Mouse (Mus musculus): ENCODE measurements around the gene Rbpj. TPM values are rescaled to one million over a fixed set of nuclear protein-coding genes. Genes with fewer than 3 reads are reported as not detected.
"Not testable (repeated sequence)": the region's sequence is repeated elsewhere in the genome, so short reads cannot be mapped to it uniquely, and the experiment has no call there.

Gene Rbpj
- polyA plus RNA-seq, 1 experiment from 2014 or later: 67.9 TPM

DNA sequence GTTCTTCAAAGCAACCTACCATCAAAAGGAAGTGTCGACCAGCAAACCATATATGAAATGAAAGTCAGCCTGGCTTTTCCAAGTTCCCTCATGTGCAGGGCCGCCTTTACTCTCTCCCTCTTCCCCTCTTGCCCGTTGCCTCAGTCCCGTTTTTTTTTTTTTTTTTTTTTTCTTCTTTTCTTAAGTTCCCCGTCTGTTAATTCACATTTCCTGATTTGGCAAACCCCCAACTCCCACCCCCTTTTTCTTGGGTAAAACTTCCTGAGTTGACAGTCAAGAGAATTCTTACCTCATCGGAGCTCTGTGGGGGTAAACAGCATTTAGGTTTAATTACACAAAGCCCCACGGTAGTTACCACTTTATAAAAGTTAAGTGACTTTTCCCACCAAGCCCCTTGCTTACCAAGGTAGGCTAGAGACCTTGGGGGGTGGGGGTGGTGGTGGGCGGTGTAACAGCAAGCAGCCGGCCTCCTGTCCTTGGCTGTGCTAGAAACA is 81.1 kb downstream of the Rbpj start:
- Histone ChIP-seq H3K27me3 (no peaks in the 10 kb centered on the region), H3K4me1 (no peaks in the 10 kb centered on the region), H3K9me3 (no peaks in the 10 kb centered on the region), H3K27ac (no peak overlapping the region), H3K9ac (no peak overlapping the region), H3K4me3 (replicated peaks) (no peak overlapping the region), H3K36me3 (replicated peaks) (no peaks in the 10 kb centered on the region), H3K4me2 (no peak overlapping the region)
- ATAC-seq (ENCODE audit: low FRiP score): no peak
- 74% methylated on average over 9 of the region's 9 CpGs for WGBS

DNA sequence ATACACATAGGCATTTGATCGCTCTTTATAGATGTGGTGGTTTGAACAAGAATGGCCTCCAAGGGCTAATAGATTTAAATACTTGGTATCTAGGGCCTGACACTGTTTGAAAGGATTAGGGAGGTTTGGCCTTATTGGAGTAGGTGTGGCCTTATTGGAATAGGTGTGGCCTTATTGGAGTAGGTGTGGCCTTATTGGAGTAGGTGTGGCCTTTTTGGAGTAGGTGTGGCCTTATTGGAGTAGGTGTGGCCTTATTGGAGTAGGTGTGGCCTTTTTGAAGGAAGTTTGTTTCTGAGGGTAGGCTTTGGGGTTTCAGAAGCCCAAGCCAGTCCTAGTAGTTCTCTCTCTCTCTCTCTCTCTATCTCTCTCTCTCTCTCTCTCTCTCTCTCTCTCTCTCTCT is 84.4 kb downstream of the Rbpj start:
- not testable (repeated sequence) for H3K27me3 ChIP-seq; ATAC-seq (ENCODE audit: low FRiP score); H3K4me1 ChIP-seq; H3K9me3 ChIP-seq; H3K9ac ChIP-seq; H3K4me3 ChIP-seq (replicated peaks); H3K27ac ChIP-seq; H3K4me2 ChIP-seq; H3K36me3 ChIP-seq (replicated peaks)
- 96% methylated on average over 1 of the region's 1 CpGs for WGBS

- H3K4me2 ChIP-seq: no peak overlapping the region
- no peak overlapping the region for H3K27ac ChIP-seq
- no peak overlapping the region for H3K4me3 ChIP-seq (replicated peaks)
- no peaks in the 10 kb centered on the region for H3K9me3 ChIP-seq
- H3K27me3 ChIP-seq: no peaks in the 10 kb centered on the region
- WGBS: 80% methylated on average over 6 of the region's 6 CpGs
- no peaks in the 10 kb centered on the region for H3K4me1 ChIP-seq
- ATAC-seq (ENCODE audit: low FRiP score): no peak
- H3K9ac ChIP-seq: no peak overlapping the region
- H3K36me3 ChIP-seq (replicated peaks): no peaks in the 10 kb centered on the region
Observed at GRCm38 (mm10) chr5:53551394-53551793, 85.4 kb downstream of the Rbpj start.

DNA sequence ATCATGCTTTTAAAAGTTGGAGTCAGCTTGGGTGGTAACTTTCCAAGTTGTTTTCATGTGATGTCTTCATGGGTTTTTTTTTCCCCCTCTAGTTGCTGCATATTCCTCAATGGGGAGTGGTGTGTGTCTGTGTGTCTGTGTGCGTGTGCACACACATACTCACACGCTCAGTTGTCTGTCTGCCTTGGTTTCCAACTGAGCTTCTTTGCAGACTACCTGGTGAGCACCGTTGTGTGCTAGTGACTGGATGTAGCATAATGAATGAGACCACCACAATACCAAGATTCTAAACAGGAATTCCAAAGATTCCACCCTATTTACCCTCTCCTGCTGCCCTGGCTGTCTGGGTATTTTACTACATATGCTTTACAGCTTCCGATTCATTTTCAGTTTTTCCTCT is 86.0 kb downstream of the Rbpj start:
- no peak overlapping the region for H3K4me2 ChIP-seq
- H3K27ac ChIP-seq: no peak overlapping the region
- no peaks in the 10 kb centered on the region for H3K27me3 ChIP-seq
- H3K36me3 ChIP-seq (replicated peaks): no peaks in the 10 kb centered on the region
- no peak overlapping the region for H3K9ac ChIP-seq
- WGBS: 40% methylated on average over 4 of the region's 4 CpGs
- no peaks in the 10 kb centered on the region for H3K9me3 ChIP-seq
- no peak for ATAC-seq (ENCODE audit: low FRiP score)
- no peak overlapping the region for H3K4me3 ChIP-seq (replicated peaks)
- no peaks in the 10 kb centered on the region for H3K4me1 ChIP-seq

- Histone ChIP-seq H3K4me2 (no peak overlapping the region), H3K36me3 (replicated peaks) (no peaks in the 10 kb centered on the region), H3K27me3 (no peaks in the 10 kb centered on the region), H3K9ac (no peak overlapping the region), H3K4me1 (no peaks in the 10 kb centered on the region), H3K4me3 (replicated peaks) (no peak overlapping the region), H3K9me3 (no peaks in the 10 kb centered on the region), H3K27ac (no peak overlapping the region)
- WGBS: 88% methylated on average over 1 of the region's 1 CpGs
- ATAC-seq (ENCODE audit: low FRiP score): no peak
Observed at GRCm38 (mm10) chr5:53553281-53553680, 87.3 kb downstream of the Rbpj start.

GRCm38 (mm10) chr5:53554180-53554579 is 88.2 kb downstream of the Rbpj start:
- Histone ChIP-seq H3K9ac (no peak overlapping the region), H3K4me3 (replicated peaks) (no peak overlapping the region), H3K27me3 (no peaks in the 10 kb centered on the region), H3K4me2 (no peak overlapping the region), H3K4me1 (no peaks in the 10 kb centered on the region), H3K27ac (no peak overlapping the region), H3K9me3 (no peaks in the 10 kb centered on the region), H3K36me3 (replicated peaks) (no peaks in the 10 kb centered on the region)
- 95% methylated on average over 8 of the region's 8 CpGs for WGBS
- no peak for ATAC-seq (ENCODE audit: low FRiP score)

- H3K27ac ChIP-seq: no peak overlapping the region
- H3K4me1 ChIP-seq: no peaks in the 10 kb centered on the region
- H3K4me3 ChIP-seq (replicated peaks): no peak overlapping the region
- WGBS: 91% methylated on average over 4 of the region's 4 CpGs
- no peaks in the 10 kb centered on the region for H3K9me3 ChIP-seq
- no peak overlapping the region for H3K4me2 ChIP-seq
- H3K27me3 ChIP-seq: no peaks in the 10 kb centered on the region
- H3K36me3 ChIP-seq (replicated peaks): no peaks in the 10 kb centered on the region
- H3K9ac ChIP-seq: no peak overlapping the region
- no peak for ATAC-seq (ENCODE audit: low FRiP score)
Observed at GRCm38 (mm10) chr5:53554926-53555325, 89.0 kb downstream of the Rbpj start.

DNA sequence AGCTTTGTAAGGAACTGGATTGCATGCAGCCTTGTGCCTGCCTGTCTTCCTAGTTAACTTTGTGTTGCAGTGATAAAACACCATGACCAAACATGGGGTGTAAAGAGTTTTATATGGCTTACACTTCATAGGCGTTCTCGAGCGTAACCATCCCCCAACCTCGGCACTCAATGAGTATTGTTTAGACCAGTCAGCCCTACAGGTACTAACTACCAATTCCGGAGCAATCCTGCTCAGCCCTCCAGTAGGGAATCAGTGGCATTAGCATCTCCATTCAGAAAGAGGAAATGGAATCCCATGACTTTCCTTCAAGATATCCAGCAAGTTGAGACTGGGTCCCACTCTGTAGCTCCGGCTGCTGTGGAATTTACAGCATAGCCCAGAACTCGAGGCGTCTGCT is 89.5 kb downstream of the Rbpj start:
- Histone ChIP-seq H3K36me3 (replicated peaks) (no peaks in the 10 kb centered on the region), H3K9me3 (no peaks in the 10 kb centered on the region), H3K4me2 (no peak overlapping the region), H3K27me3 (no peaks in the 10 kb centered on the region), H3K27ac (no peak overlapping the region), H3K9ac (no peak overlapping the region), H3K4me1 (no peaks in the 10 kb centered on the region), H3K4me3 (replicated peaks) (no peak overlapping the region)
- 91% methylated on average over 8 of the region's 8 CpGs for WGBS
- no peak for ATAC-seq (ENCODE audit: low FRiP score)

- Histone ChIP-seq H3K9ac (no peak overlapping the region), H3K4me2 (no peak overlapping the region), H3K36me3 (replicated peaks) (no peaks in the 10 kb centered on the region), H3K4me3 (replicated peaks) (no peak overlapping the region), H3K9me3 (no peaks in the 10 kb centered on the region), H3K27ac (no peak overlapping the region), H3K27me3 (no peaks in the 10 kb centered on the region), H3K4me1 (no peaks in the 10 kb centered on the region)
- 93% methylated on average over 5 of the region's 5 CpGs for WGBS
- no peak for ATAC-seq (ENCODE audit: low FRiP score)
Observed at GRCm38 (mm10) chr5:53555929-53556328, 90.0 kb downstream of the Rbpj start.

DNA sequence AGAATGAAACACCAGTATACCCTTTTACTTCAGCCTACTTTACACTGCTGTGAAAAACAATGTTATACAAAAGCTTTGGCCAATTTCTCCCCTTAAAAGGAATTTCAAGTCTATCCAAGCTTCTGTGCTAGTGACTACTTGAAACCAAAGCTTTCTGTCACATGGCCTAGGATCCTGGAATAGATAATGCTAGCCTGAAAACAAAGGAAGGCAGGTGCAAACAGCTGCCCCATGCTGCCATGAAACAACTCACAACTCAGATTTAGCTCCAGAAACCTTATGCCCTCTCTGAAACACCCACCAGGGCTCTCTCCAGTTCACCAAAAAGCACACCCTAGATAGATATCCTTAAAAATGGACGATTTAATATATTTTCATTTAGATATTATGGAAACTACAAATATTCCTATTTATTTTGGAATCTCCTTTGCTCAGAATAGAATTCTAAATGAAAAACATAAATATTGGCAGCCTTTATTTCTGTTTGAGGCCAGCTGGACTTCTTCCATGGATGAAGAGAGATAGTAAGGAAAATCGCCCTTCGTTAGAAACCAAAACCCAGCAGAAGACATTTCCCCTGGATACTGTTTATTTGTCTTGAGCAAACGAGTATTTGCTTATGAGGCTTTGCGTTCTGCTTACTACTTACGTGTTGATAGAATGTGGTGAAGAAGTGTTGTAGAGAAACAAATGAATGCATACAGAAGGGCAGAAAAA is 91.8 kb downstream of the Rbpj start:
- Histone ChIP-seq H3K4me3 (replicated peaks) (no peak overlapping the region), H3K9ac (no peak overlapping the region), H3K9me3 (no peaks in the 10 kb centered on the region), H3K27me3 (no peaks in the 10 kb centered on the region), H3K27ac (no peak overlapping the region), H3K4me2 (no peak overlapping the region), H3K4me1 (no peaks in the 10 kb centered on the region), H3K36me3 (replicated peaks) (no peaks in the 10 kb centered on the region)
- 94% methylated on average over 6 of the region's 6 CpGs for WGBS
- no peak for ATAC-seq (ENCODE audit: low FRiP score)

GRCm38 (mm10) chr5:53561160-53561559 is 95.2 kb downstream of the Rbpj start:
- Histone ChIP-seq H3K4me3 (replicated peaks) (no peak overlapping the region), H3K4me2 (no peak overlapping the region), H3K9ac (no peak overlapping the region), H3K36me3 (replicated peaks) (no peaks in the 10 kb centered on the region), H3K27me3 (no peaks in the 10 kb centered on the region), H3K4me1 (no peaks in the 10 kb centered on the region), H3K27ac (no peak overlapping the region), H3K9me3 (no peaks in the 10 kb centered on the region)
- WGBS: 82% methylated on average over 7 of the region's 7 CpGs
- no peak for ATAC-seq (ENCODE audit: low FRiP score)

GRCm38 (mm10) chr5:53564309-53564708 is 98.4 kb downstream of the Rbpj start:
- H3K9ac ChIP-seq: no peak overlapping the region
- no peaks in the 10 kb centered on the region for H3K27me3 ChIP-seq
- no peaks in the 10 kb centered on the region for H3K9me3 ChIP-seq
- no peaks in the 10 kb centered on the region for H3K36me3 ChIP-seq (replicated peaks)
- 90% methylated on average over 19 of the region's 19 CpGs for WGBS
- H3K4me1 ChIP-seq: no peaks in the 10 kb centered on the region
- H3K4me2 ChIP-seq: no peak overlapping the region
- ATAC-seq (ENCODE audit: low FRiP score): no peak
- H3K4me3 ChIP-seq (replicated peaks): no peak overlapping the region
- H3K27ac ChIP-seq: no peak overlapping the region

GRCm38 (mm10) chr5:53565213-53565794 is 99.4 kb downstream of the Rbpj start:
- ATAC-seq (ENCODE audit: low FRiP score): no peak
- no peaks in the 10 kb centered on the region for H3K27me3 ChIP-seq
- H3K36me3 ChIP-seq (replicated peaks): no peaks in the 10 kb centered on the region
- H3K27ac ChIP-seq: no peak overlapping the region
- no peak overlapping the region for H3K9ac ChIP-seq
- H3K4me3 ChIP-seq (replicated peaks): no peak overlapping the region
- no peak overlapping the region for H3K4me2 ChIP-seq
- WGBS: 81% methylated on average over 5 of the region's 5 CpGs
- no peaks in the 10 kb centered on the region for H3K9me3 ChIP-seq
- no peaks in the 10 kb centered on the region for H3K4me1 ChIP-seq

All from forebrain, embryonic 12.5 days (tissue).